Mouse (Mus musculus): ENCODE data around the gene Fam126b.

GRCm38 (mm10) chr1:58617978-58618668 lies 32.0 kb upstream of the Fam126b start:
- TF ChIP-seq POLR2A (IDR thresholded peaks at IDR 0.05; ENCODE audit: low read depth, low read length) (no peak), CTCF (IDR thresholded peaks at IDR 0.05; ENCODE audit: borderline replicate concordance, insufficient read depth, low read length) (no peak)

All from embryonic fibroblast, embryonic 13.5 days (primary cell).